In the genomic region with DNA sequence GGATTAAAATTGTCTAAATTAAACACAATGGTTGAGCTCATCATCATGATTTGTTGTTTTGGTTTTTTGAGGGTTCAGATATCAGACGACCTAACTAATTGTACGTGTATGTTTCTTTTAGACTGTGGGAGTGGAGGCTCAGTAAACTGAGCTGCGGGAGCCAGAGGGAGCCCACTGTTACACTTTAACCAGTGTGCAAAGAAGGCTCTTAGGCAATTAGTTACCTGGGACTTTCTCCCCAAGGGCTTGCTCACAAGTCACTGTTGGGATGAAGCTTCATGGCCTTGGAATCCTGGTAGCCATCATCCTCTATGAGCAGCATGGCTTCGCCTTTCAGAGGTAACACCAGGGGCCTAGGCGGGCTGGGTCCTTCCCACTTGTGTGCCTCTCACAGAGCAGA, we compare ENCODE assay signal across 20 mouse cellular contexts. TPM values are rescaled to one million over a fixed set of nuclear protein-coding genes. Genes with fewer than 3 reads are reported as not detected.
DNase-seq lines count a peak whose midpoint lies in the region; ATAC-seq and TF ChIP-seq lines count a peak whose summit lies in the region.
"Had no signal": no experiment of that assay in that cellular context is flagged by ENCODE, and none has a peak within 500 bp of the region (broad histone marks: within the 10 kb centered on the region; RNA-seq: fewer than 3 reads in every experiment).

Gene Cpb2 (plus strand): TSS at position 201 of the 400 bp plus-strand sequence.

- no peak for ATAC-seq in stomach, embryonic 15.5 days (ENCODE audit: insufficient read depth, low FRiP score, low read depth)
- ATAC-seq in stomach, postnatal 0 days (ENCODE audit: low FRiP score, low TSS enrichment) = no peak
- no peak for ATAC-seq in kidney, postnatal 0 days (replicated peaks; ENCODE audit: low FRiP score, low read depth)
- peak; percentile 52 for ATAC-seq in liver, embryonic 13.5 days (ENCODE audit: low read depth)
- ATAC-seq in hindbrain, embryonic 16.5 days = no peak
- ATAC-seq: activated CD4-positive, CD25-positive, alpha-beta regulatory T cell, adult 4 months; forebrain, postnatal 0 days; Patski had no signal

- no peak within 1 kb of the TSS for H3K27ac ChIP-seq in stomach, embryonic 15.5 days
- no peak within 1 kb of the TSS for H3K27ac ChIP-seq in stomach, postnatal 0 days (replicated peaks)
- H3K27ac ChIP-seq in kidney, postnatal 0 days = no peak within 1 kb of the TSS
- peak within 1 kb of the TSS; percentile 54; the same call in 1 of the 2 replicates for H3K27ac ChIP-seq in liver, embryonic 13.5 days
- H3K27ac ChIP-seq in hindbrain, embryonic 16.5 days (ENCODE audit: low read depth, low read length) = no peak within 1 kb of the TSS
- H3K27ac ChIP-seq: embryonic facial prominence, embryonic 10.5 days; hindbrain, embryonic 14.5 days; lung, embryonic 15.5 days; midbrain, embryonic 12.5 days had no signal

- DNase-seq in stomach, postnatal 0 days (ENCODE audit: low spot score) = no peak
- peak; percentile 6 for DNase-seq in kidney, postnatal 0 days (ENCODE audit: low spot score)
- no peak for DNase-seq in liver, embryonic 13.5 days
- no peak for DNase-seq in cerebellum, postnatal 36 days
- no peak for DNase-seq in thymus, postnatal 0 days (ENCODE audit: low spot score)
- DNase-seq: forebrain, postnatal 0 days; right cerebral cortex, postnatal 25 days; thymus, postnatal 4 days had no signal

- H3K27me3 ChIP-seq in stomach, embryonic 15.5 days (replicated peaks) = no peaks in the 10 kb centered on the region
- H3K27me3 ChIP-seq in stomach, postnatal 0 days (ENCODE audit: control insufficient read depth, insufficient read depth, low read length) = no peaks in the 10 kb centered on the region
- H3K27me3 ChIP-seq in kidney, postnatal 0 days (ENCODE audit: insufficient read depth, low read length) = no peaks in the 10 kb centered on the region
- H3K27me3 ChIP-seq in liver, embryonic 13.5 days = no peaks in the 10 kb centered on the region
- H3K27me3 ChIP-seq in hindbrain, embryonic 16.5 days (replicated peaks; ENCODE audit: control insufficient read depth, insufficient read depth, low read length) = no peaks in the 10 kb centered on the region
- H3K27me3 ChIP-seq: lung, embryonic 15.5 days had no signal

- no peak within 1 kb of the TSS for H3K9ac ChIP-seq in stomach, embryonic 15.5 days
- H3K9ac ChIP-seq in stomach, postnatal 0 days (ENCODE audit: low read length) = no peak within 1 kb of the TSS
- H3K9ac ChIP-seq in kidney, postnatal 0 days (ENCODE audit: low read depth, low read length) = no peak within 1 kb of the TSS
- H3K9ac ChIP-seq in liver, embryonic 13.5 days = 0 out of 2 replicates have a peak within 1 kb of the TSS, but pooled peaks have one; percentile 6
- no peak within 1 kb of the TSS for H3K9ac ChIP-seq in hindbrain, embryonic 16.5 days (ENCODE audit: low read depth, low read length)
- H3K9ac ChIP-seq: forebrain, postnatal 0 days; hindbrain, embryonic 14.5 days; lung, embryonic 15.5 days; midbrain, embryonic 12.5 days had no signal

- no peak for TF ChIP-seq CTCF in stomach, postnatal 0 days (IDR thresholded peaks at IDR 0.05; ENCODE audit: low read depth)
- TF ChIP-seq CTCF in kidney, postnatal 0 days (IDR thresholded peaks at IDR 0.05; ENCODE audit: low read depth) = no peak

- TF ChIP-seq EP300 in stomach, postnatal 0 days (optimal IDR thresholded peaks at IDR 0.05) = no peak

- no peak within 1 kb of the TSS for H3K4me3 ChIP-seq in stomach, embryonic 15.5 days (replicated peaks)
- H3K4me3 ChIP-seq in stomach, postnatal 0 days (ENCODE audit: low read depth, low read length) = no peak within 1 kb of the TSS
- H3K4me3 ChIP-seq in kidney, postnatal 0 days (replicated peaks; ENCODE audit: low read depth, low read length) = no peak within 1 kb of the TSS
- H3K4me3 ChIP-seq in liver, embryonic 13.5 days (replicated peaks) = peak within 1 kb of the TSS; percentile 25
- H3K4me3 ChIP-seq in hindbrain, embryonic 16.5 days (ENCODE audit: low read length) = no peak within 1 kb of the TSS
- H3K4me3 ChIP-seq: embryonic facial prominence, embryonic 10.5 days; lung, embryonic 15.5 days; midbrain, embryonic 12.5 days had no signal

- H3K36me3 ChIP-seq in stomach, embryonic 15.5 days = no peaks in the 10 kb centered on the region
- H3K36me3 ChIP-seq in stomach, postnatal 0 days (ENCODE audit: control insufficient read depth, insufficient read depth, low read length) = no peaks in the 10 kb centered on the region
- H3K36me3 ChIP-seq in kidney, postnatal 0 days (ENCODE audit: insufficient read depth, low read length) = no peaks in the 10 kb centered on the region
- no peaks in the 10 kb centered on the region for H3K36me3 ChIP-seq in liver, embryonic 13.5 days
- H3K36me3 ChIP-seq in hindbrain, embryonic 16.5 days (ENCODE audit: control insufficient read depth, insufficient read depth, low read length) = no peaks in the 10 kb centered on the region
- H3K36me3 ChIP-seq: embryonic facial prominence, embryonic 10.5 days; lung, embryonic 15.5 days; midbrain, embryonic 12.5 days had no signal

- H3K4me1 ChIP-seq in stomach, embryonic 15.5 days = no peaks in the 10 kb centered on the region
- no peaks in the 10 kb centered on the region for H3K4me1 ChIP-seq in stomach, postnatal 0 days (replicated peaks; ENCODE audit: control insufficient read depth, insufficient read depth)
- no peaks in the 10 kb centered on the region for H3K4me1 ChIP-seq in kidney, postnatal 0 days (replicated peaks; ENCODE audit: insufficient read depth, low read length)
- H3K4me1 ChIP-seq in liver, embryonic 13.5 days (replicated peaks) = peaks cover 19% of the 10 kb centered on the region
- H3K4me1 ChIP-seq in hindbrain, embryonic 16.5 days (ENCODE audit: control insufficient read depth, insufficient read depth, low read depth, low read length) = no peaks in the 10 kb centered on the region
- H3K4me1 ChIP-seq: embryonic facial prominence, embryonic 10.5 days; lung, embryonic 15.5 days had no signal

- H3K9me3 ChIP-seq in stomach, embryonic 15.5 days = no peaks in the 10 kb centered on the region
- H3K9me3 ChIP-seq in stomach, postnatal 0 days (ENCODE audit: control insufficient read depth, low read length) = no peaks in the 10 kb centered on the region
- no peaks in the 10 kb centered on the region for H3K9me3 ChIP-seq in kidney, postnatal 0 days (replicated peaks; ENCODE audit: low read length)
- H3K9me3 ChIP-seq in liver, embryonic 13.5 days (replicated peaks) = no peaks in the 10 kb centered on the region
- H3K9me3 ChIP-seq in hindbrain, embryonic 16.5 days (ENCODE audit: control insufficient read depth, low read length) = no peaks in the 10 kb centered on the region
- H3K9me3 ChIP-seq: embryonic facial prominence, embryonic 10.5 days; lung, embryonic 15.5 days; midbrain, embryonic 12.5 days had no signal

- no peak within 1 kb of the TSS for H3K4me2 ChIP-seq in stomach, embryonic 15.5 days
- no peak within 1 kb of the TSS for H3K4me2 ChIP-seq in stomach, postnatal 0 days (replicated peaks; ENCODE audit: low read depth)
- H3K4me2 ChIP-seq in kidney, postnatal 0 days (ENCODE audit: low read length) = no peak within 1 kb of the TSS
- H3K4me2 ChIP-seq in liver, embryonic 13.5 days = peak within 1 kb of the TSS; percentile 32; the same call in 1 of the 2 replicates
- H3K4me2 ChIP-seq in hindbrain, embryonic 16.5 days (ENCODE audit: low read length) = no peak within 1 kb of the TSS
- H3K4me2 ChIP-seq: heart, embryonic 11.5 days; hindbrain, embryonic 14.5 days; lung, embryonic 15.5 days; midbrain, embryonic 12.5 days had no signal

- 72% methylated on average over 5 of the region's 5 CpGs for WGBS in stomach, embryonic 15.5 days
- WGBS in stomach, postnatal 0 days = 60% methylated on average over 5 of the region's 5 CpGs
- WGBS in kidney, postnatal 0 days = 62% methylated on average over 5 of the region's 5 CpGs
- WGBS in liver, embryonic 13.5 days (ENCODE audit: insufficient replicate concordance) = 70% methylated on average over 5 of the region's 5 CpGs
- WGBS in hindbrain, embryonic 16.5 days = 87% methylated on average over 5 of the region's 5 CpGs

RNA-seq across cellular contexts. Expression of gene Cpb2, which starts in this region (rescaled TPM):
- 5.0 and 10.3 TPM in 2 replicates for polyA plus RNA-seq in stomach, embryonic 15.5 days (2015; fragmentation: Nextera tagmentation; extraction: Ambion mirVana)
- polyA plus RNA-seq in stomach, postnatal 0 days (2015; fragmentation: Nextera tagmentation; extraction: Ambion mirVana) = 2.9 and 3.1 TPM in 2 replicates
- 23.6 and 26.3 TPM in 2 replicates for polyA plus RNA-seq in kidney, postnatal 0 days (2015; fragmentation: Nextera tagmentation; extraction: Ambion mirVana)
- polyA plus RNA-seq in liver, embryonic 13.5 days (2015; fragmentation: Nextera tagmentation; extraction: Ambion mirVana) = 68.2 and 89.7 TPM in 2 replicates
- polyA plus RNA-seq in hindbrain, embryonic 16.5 days (2015; fragmentation: Nextera tagmentation; extraction: Ambion mirVana) = 0.14 TPM in 1 of 2 replicates, not detected in the other
- polyA plus RNA-seq in thymus, postnatal 0 days (2015; fragmentation: Nextera tagmentation; extraction: Ambion mirVana) = 0.34 TPM in 1 of 2 replicates, not detected in the other
- polyA plus RNA-seq: activated CD4-positive, CD25-positive, alpha-beta regulatory T cell, adult 4 months; C2C12; embryonic facial prominence, embryonic 10.5 days; forebrain, postnatal 0 days; gonadal fat pad, adult 2 months; limb, embryonic 11.5 days; lung, embryonic 15.5 days; midbrain, embryonic 12.5 days; Patski had no signal
